Mouse (Mus musculus) heart, postnatal 0 days (tissue): ENCODE measurements around the gene Kcnn3. TPM values are rescaled to one million over a fixed set of nuclear protein-coding genes. Genes with fewer than 3 reads are reported as not detected.

Experiments
- ATAC-seq: fragments of 200-750 bp; cut with Nextera tagmentation; 2 replicates; pipeline ENCODE4 v1.8.0; 2017; ENCODE audit warnings: low read depth, moderate number of reproducible peaks, moderate library complexity; ENCODE audit not compliant: insufficient read depth
- DNase-seq: peaks from one replicate; pipeline ENCODE4 v3.0.0-alpha.2; 2016; ENCODE audit warnings: low spot score
- H3K27ac ChIP-seq: fragments of 300-500 bp; sonication (generic); 2 replicates; pipeline ENCODE4 v1.5.1; 2014; ENCODE audit warnings: low read depth, mild to moderate bottlenecking
- H3K27me3 ChIP-seq: fragments of 300-500 bp; sonication (generic); 2 replicates; pipeline ENCODE4 v1.6.1; 2014; ENCODE audit warnings: low read length, mixed read lengths; ENCODE audit not compliant: control insufficient read depth, insufficient read depth
- H3K36me3 ChIP-seq: fragments of 300-500 bp; sonication (generic); replicated peaks from 2 replicates; pipeline ENCODE4 v1.6.1; 2014; ENCODE audit warnings: low read length, mixed read lengths; ENCODE audit not compliant: control insufficient read depth, insufficient read depth
- H3K4me1 ChIP-seq: fragments of 300-500 bp; sonication (generic); 2 replicates; pipeline ENCODE4 v1.6.1; 2014; ENCODE audit warnings: antibody characterized with exemption; ENCODE audit not compliant: control insufficient read depth, insufficient read depth
- H3K4me2 ChIP-seq: fragments of 300-500 bp; sonication (generic); 2 replicates; pipeline ENCODE4 v1.6.1; 2014; ENCODE audit warnings: low read depth, mild to moderate bottlenecking, low read length, moderate library complexity
- H3K4me3 ChIP-seq: fragments of 300-500 bp; sonication (generic); 2 replicates; pipeline ENCODE4 v1.5.1; 2014; ENCODE audit warnings: low read depth, low read length
- H3K9ac ChIP-seq: fragments of 300-500 bp; sonication (generic); replicated peaks from 2 replicates; pipeline ENCODE4 v1.6.1; 2014; ENCODE audit warnings: low read depth, low read length, mixed read lengths
- H3K9me3 ChIP-seq: fragments of 300-500 bp; sonication (generic); replicated peaks from 2 replicates; pipeline ENCODE4 v1.6.1; 2016; ENCODE audit warnings: low read length; ENCODE audit not compliant: control insufficient read depth
- CTCF ChIP-seq: IDR thresholded peaks from 2 replicates; pipeline ENCODE4 v1.5.1; 2016; ENCODE audit warnings: antibody characterized with exemption, control low read depth, low read depth
- EP300 ChIP-seq: IDR thresholded peaks from 2 replicates; pipeline ENCODE4 v1.6.1; 2016; ENCODE audit warnings: antibody characterized with exemption, low read depth
- WGBS: fragments of 180-500 bp; shearing (Covaris S2); extraction: QIAGEN DNeasy Blood & Tissue Kit; methylation state at CpG from one replicate; pipeline ENCODE4 v1.1.7; 2014; 5-methylcytosine and 5-hydroxymethylcytosine counted together
- polyA plus RNA-seq: library from polyadenylated mRNA; unstranded; fragments of >200 nt; fragmentation: Nextera tagmentation; extraction: Ambion mirVana; gene quantifications from 2 replicates; pipeline ENCODE4 v1.2.1, GENCODE M21; 2015
- total RNA-seq: library from RNA; depleted of rRNA; stranded (reverse); fragments of >200 nt; gene quantifications from 2 replicates; pipeline ENCODE4 v1.2.3, GENCODE M21; 2014; ENCODE audit warnings: low replicate concordance

The Kcnn3 gene
- total and polyA plus RNA-seq, 2 experiments from 2014 or later, result 1.5 to 4.7 TPM

GRCm38 (mm10) chr3:89554587-89554986 is 34.6 kb downstream of the Kcnn3 start:
- Histone ChIP-seq H3K36me3 (no peaks in the 10 kb centered on the region), H3K27ac (no peak overlapping the region), H3K9me3 (no peaks in the 10 kb centered on the region), H3K27me3 (no peaks in the 10 kb centered on the region), H3K9ac (no peak overlapping the region), H3K4me3 (no peak overlapping the region), H3K4me2 (no peak overlapping the region), H3K4me1 (no peaks in the 10 kb centered on the region)
- no peak for TF ChIP-seq EP300
- no peak for TF ChIP-seq CTCF
- no peak for ATAC-seq
- no peak for DNase-seq
- WGBS, result 94% methylated on average over 2 of the region's 2 CpGs

GRCm38 (mm10) chr3:89557811-89558210 is 37.8 kb downstream of the Kcnn3 start:
- H3K9ac ChIP-seq, result no peak overlapping the region
- TF ChIP-seq EP300 (no peak), CTCF (no peak)
- no peaks in the 10 kb centered on the region for H3K27me3 ChIP-seq
- 40% methylated on average over 5 of the region's 5 CpGs for WGBS
- no peaks in the 10 kb centered on the region for H3K36me3 ChIP-seq
- DNase-seq (no peak), ATAC-seq (no peak)
- H3K27ac ChIP-seq, result no peak overlapping the region
- no peaks in the 10 kb centered on the region for H3K9me3 ChIP-seq
- H3K4me2 ChIP-seq, result no peak overlapping the region
- no peak overlapping the region for H3K4me3 ChIP-seq
- H3K4me1 ChIP-seq, result no peaks in the 10 kb centered on the region

GRCm38 (mm10) chr3:89558972-89559910 is 39.3 kb downstream of the Kcnn3 start:
- Histone ChIP-seq H3K27ac (no peak overlapping the region), H3K36me3 (no peaks in the 10 kb centered on the region), H3K9me3 (no peaks in the 10 kb centered on the region), H3K4me1 (no peaks in the 10 kb centered on the region), H3K4me2 (no peak overlapping the region), H3K4me3 (no peak overlapping the region), H3K9ac (no peak overlapping the region), H3K27me3 (no peaks in the 10 kb centered on the region)
- DNase-seq (no peak), ATAC-seq (no peak)
- WGBS, result 67% methylated on average over 15 of the region's 15 CpGs
- no peak for TF ChIP-seq EP300
- TF ChIP-seq CTCF, result no peak

- ATAC-seq (no peak), DNase-seq (no peak)
- Histone ChIP-seq H3K27ac (no peak overlapping the region), H3K9ac (no peak overlapping the region), H3K4me1 (no peaks in the 10 kb centered on the region), H3K4me2 (no peak overlapping the region), H3K9me3 (no peaks in the 10 kb centered on the region), H3K36me3 (no peaks in the 10 kb centered on the region), H3K27me3 (no peaks in the 10 kb centered on the region), H3K4me3 (no peak overlapping the region)
- WGBS, result 77% methylated on average over 6 of the region's 6 CpGs
- TF ChIP-seq CTCF, result no peak
- no peak for TF ChIP-seq EP300
These were observed 41.4 kb downstream of the Kcnn3 start for GRCm38 (mm10) chr3:89561386-89561785.

- Histone ChIP-seq H3K4me3 (no peak overlapping the region), H3K27me3 (no peaks in the 10 kb centered on the region), H3K9me3 (no peaks in the 10 kb centered on the region), H3K4me1 (no peaks in the 10 kb centered on the region), H3K36me3 (no peaks in the 10 kb centered on the region), H3K27ac (no peak overlapping the region), H3K9ac (no peak overlapping the region), H3K4me2 (no peak overlapping the region)
- 57% methylated on average over 5 of the region's 5 CpGs for WGBS
- TF ChIP-seq EP300 (no peak), CTCF (no peak)
- ATAC-seq, result no peak
- DNase-seq, result no peak
These were observed 45.4 kb downstream of the Kcnn3 start for GRCm38 (mm10) chr3:89565371-89565770.

- TF ChIP-seq EP300 (no peak), CTCF (no peak)
- 0 out of 2 replicates have a peak, but pooled peaks cover 4% of the 10 kb centered on the region for H3K27me3 ChIP-seq
- H3K27ac ChIP-seq, result no peak overlapping the region
- 61% methylated on average over 1 of the region's 1 CpGs for WGBS
- H3K4me3 ChIP-seq, result no peak overlapping the region
- no peaks in the 10 kb centered on the region for H3K4me1 ChIP-seq
- H3K4me2 ChIP-seq, result no peak overlapping the region
- ATAC-seq (no peak), DNase-seq (no peak)
- H3K9ac ChIP-seq, result no peak overlapping the region
- no peaks in the 10 kb centered on the region for H3K9me3 ChIP-seq
- no peaks in the 10 kb centered on the region for H3K36me3 ChIP-seq
These were observed 49.1 kb downstream of the Kcnn3 start for GRCm38 (mm10) chr3:89569058-89569457.
